Mouse (Mus musculus): Measurements from ENCODE around the gene Atp5e. TPM values are rescaled to one million over a fixed set of nuclear protein-coding genes. Genes with fewer than 3 reads are reported as not detected.

The Atp5e gene
- polyA plus RNA-seq, 1 experiment from 2014 or later = 673 TPM

DNA sequence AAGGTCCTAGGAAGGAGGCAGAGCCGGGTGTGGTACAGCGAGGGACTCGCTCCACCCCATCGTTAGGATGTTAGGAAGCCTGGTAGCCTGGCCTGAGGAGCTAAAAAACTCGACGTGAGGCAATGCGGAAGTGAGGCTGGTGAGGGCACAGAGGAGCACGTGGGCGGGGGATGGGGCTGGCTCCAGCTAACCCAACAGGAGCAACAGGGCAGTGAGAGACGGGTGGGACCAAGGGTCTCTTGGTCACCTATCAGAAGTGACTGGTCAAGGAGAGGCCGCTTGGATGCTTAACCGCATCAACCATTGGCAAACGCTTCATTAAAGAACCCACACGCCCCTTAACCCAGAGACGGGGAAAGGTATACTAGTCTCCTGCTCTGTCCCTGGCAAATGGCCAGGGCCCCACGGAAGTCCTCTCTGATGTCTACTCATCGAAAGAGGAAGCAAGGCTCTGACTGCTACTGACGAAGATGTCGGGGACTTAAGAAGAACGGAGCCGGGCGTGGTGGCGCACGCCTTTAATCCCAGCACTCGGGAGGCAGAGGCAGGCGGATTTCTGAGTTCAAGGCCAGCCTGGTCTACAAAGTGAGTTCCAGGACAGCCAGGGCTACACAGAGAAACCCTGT is 27.7 kb downstream of the Atp5e start:
- Histone ChIP-seq H3K4me1 (peaks cover 12% of the 10 kb centered on the region; the same call in 1 of the 2 replicates), H3K4me3 (replicated peaks) (no peak overlapping the region), H3K9me3 (no peaks in the 10 kb centered on the region), H3K36me3 (peaks cover 7% of the 10 kb centered on the region; the same call in 1 of the 2 replicates), H3K4me2 (no peak overlapping the region), H3K9ac (no peak overlapping the region), H3K27ac (no peak overlapping the region), H3K27me3 (replicated peaks) (no peaks in the 10 kb centered on the region)
- WGBS = 87% methylated on average over 26 of the region's 26 CpGs
- no peak for ATAC-seq (ENCODE audit: insufficient read depth, low FRiP score, low read depth)

DNA sequence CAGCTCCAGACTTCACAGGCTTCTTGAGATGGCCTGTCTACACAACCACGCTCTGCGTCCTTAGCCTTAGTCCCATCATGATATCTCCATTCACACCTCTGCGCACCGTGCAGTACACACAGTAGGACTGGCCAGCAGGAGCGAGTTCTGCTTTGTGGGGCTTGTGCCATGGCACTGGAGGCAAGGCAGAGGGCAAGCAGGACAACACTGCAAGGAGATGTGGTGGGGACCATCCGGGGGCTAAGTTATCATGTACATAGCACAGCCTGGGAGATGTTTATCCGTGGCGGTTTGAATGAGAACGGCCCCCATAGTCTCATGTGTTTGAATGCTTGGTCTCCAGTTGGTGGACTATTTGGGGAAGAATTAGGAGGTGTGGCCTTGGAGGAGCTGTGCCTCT is 29.0 kb downstream of the Atp5e start:
- H3K4me2 ChIP-seq = no peak overlapping the region
- WGBS = 93% methylated on average over 9 of the region's 9 CpGs
- no peak for ATAC-seq (ENCODE audit: insufficient read depth, low FRiP score, low read depth)
- no peak overlapping the region for H3K9ac ChIP-seq
- H3K27me3 ChIP-seq (replicated peaks) = no peaks in the 10 kb centered on the region
- H3K27ac ChIP-seq = no peak overlapping the region
- no peak overlapping the region for H3K4me3 ChIP-seq (replicated peaks)
- peaks cover 12% of the 10 kb centered on the region; the same call in 1 of the 2 replicates for H3K4me1 ChIP-seq
- H3K9me3 ChIP-seq = no peaks in the 10 kb centered on the region
- peaks cover 7% of the 10 kb centered on the region; the same call in 1 of the 2 replicates for H3K36me3 ChIP-seq

GRCm38 (mm10) chr2:174428996-174429591 is 34.8 kb downstream of the Atp5e start:
- ATAC-seq (ENCODE audit: insufficient read depth, low FRiP score, low read depth) = no peak

GRCm38 (mm10) chr2:174428076-174428835 is 35.6 kb downstream of the Atp5e start:
- WGBS = 81% methylated on average over 18 of the region's 18 CpGs
- no peak overlapping the region for H3K4me2 ChIP-seq
- no peaks in the 10 kb centered on the region for H3K9me3 ChIP-seq
- no peaks in the 10 kb centered on the region for H3K27me3 ChIP-seq (replicated peaks)
- no peaks in the 10 kb centered on the region for H3K4me1 ChIP-seq
- H3K4me3 ChIP-seq (replicated peaks) = no peak overlapping the region
- H3K27ac ChIP-seq = no peak overlapping the region
- peaks cover 62% of the 10 kb centered on the region for H3K36me3 ChIP-seq
- H3K9ac ChIP-seq = no peak overlapping the region
- ATAC-seq (ENCODE audit: insufficient read depth, low FRiP score, low read depth) = no peak

More at GRCm38 (mm10) chr2:174428996-174429591, 34.8 kb downstream of the Atp5e start:
- Histone ChIP-seq H3K9ac (no peak overlapping the region), H3K4me2 (no peak overlapping the region), H3K9me3 (no peaks in the 10 kb centered on the region), H3K4me1 (no peaks in the 10 kb centered on the region), H3K27me3 (replicated peaks) (no peaks in the 10 kb centered on the region), H3K27ac (no peak overlapping the region), H3K4me3 (replicated peaks) (no peak overlapping the region), H3K36me3 (peaks cover 61% of the 10 kb centered on the region)
- WGBS = 88% methylated on average over 10 of the region's 10 CpGs

DNA sequence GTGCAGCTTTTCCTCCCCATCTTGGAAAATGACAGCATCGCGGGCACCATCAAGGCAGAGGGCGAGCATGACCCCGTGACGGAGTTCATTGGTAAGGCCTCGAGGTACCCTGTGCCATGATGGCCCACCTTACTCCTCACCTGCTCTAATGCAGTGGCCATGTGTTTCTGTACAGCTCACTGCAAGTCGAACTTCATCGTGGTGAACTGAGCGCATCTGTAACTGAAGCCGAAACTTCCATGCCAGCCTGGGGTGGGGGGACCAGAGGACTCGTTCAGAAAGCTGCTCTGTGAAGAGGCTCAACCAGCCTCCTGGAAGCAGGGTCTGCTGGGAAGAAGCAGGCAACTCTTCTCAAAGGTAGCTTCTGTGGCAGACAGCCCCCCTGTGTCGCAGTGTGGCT is 37.0 kb downstream of the Atp5e start:
- no peaks in the 10 kb centered on the region for H3K9me3 ChIP-seq
- no peak for ATAC-seq (ENCODE audit: insufficient read depth, low FRiP score, low read depth)
- 91% methylated on average over 12 of the region's 12 CpGs for WGBS
- H3K4me2 ChIP-seq = no peak overlapping the region
- H3K27ac ChIP-seq = no peak overlapping the region
- H3K36me3 ChIP-seq = peaks cover 66% of the 10 kb centered on the region
- no peaks in the 10 kb centered on the region for H3K4me1 ChIP-seq
- no peak overlapping the region for H3K4me3 ChIP-seq (replicated peaks)
- H3K27me3 ChIP-seq (replicated peaks) = no peaks in the 10 kb centered on the region
- H3K9ac ChIP-seq = no peak overlapping the region

GRCm38 (mm10) chr2:174424301-174425085 is 39.4 kb downstream of the Atp5e start:
- H3K9ac ChIP-seq = no peak overlapping the region
- 90% methylated on average over 11 of the region's 11 CpGs for WGBS
- no peak for ATAC-seq (ENCODE audit: insufficient read depth, low FRiP score, low read depth)
- H3K4me3 ChIP-seq (replicated peaks) = no peak overlapping the region
- no peaks in the 10 kb centered on the region for H3K4me1 ChIP-seq
- H3K4me2 ChIP-seq = no peak overlapping the region
- H3K27ac ChIP-seq = no peak overlapping the region
- H3K36me3 ChIP-seq = peaks cover 80% of the 10 kb centered on the region
- no peaks in the 10 kb centered on the region for H3K27me3 ChIP-seq (replicated peaks)
- no peaks in the 10 kb centered on the region for H3K9me3 ChIP-seq

- H3K36me3 ChIP-seq = peaks cover 48% of the 10 kb centered on the region
- WGBS = 85% methylated on average over 6 of the region's 6 CpGs
- ATAC-seq (ENCODE audit: insufficient read depth, low FRiP score, low read depth) = no peak
- H3K9me3 ChIP-seq = no peaks in the 10 kb centered on the region
- H3K27ac ChIP-seq = no peak overlapping the region
- H3K4me3 ChIP-seq (replicated peaks) = no peak overlapping the region
- no peak overlapping the region for H3K4me2 ChIP-seq
- no peaks in the 10 kb centered on the region for H3K27me3 ChIP-seq (replicated peaks)
- H3K4me1 ChIP-seq = peaks cover 9% of the 10 kb centered on the region
- H3K9ac ChIP-seq = no peak overlapping the region
Measured at GRCm38 (mm10) chr2:174421107-174421506, 42.8 kb downstream of the Atp5e start.

DNA sequence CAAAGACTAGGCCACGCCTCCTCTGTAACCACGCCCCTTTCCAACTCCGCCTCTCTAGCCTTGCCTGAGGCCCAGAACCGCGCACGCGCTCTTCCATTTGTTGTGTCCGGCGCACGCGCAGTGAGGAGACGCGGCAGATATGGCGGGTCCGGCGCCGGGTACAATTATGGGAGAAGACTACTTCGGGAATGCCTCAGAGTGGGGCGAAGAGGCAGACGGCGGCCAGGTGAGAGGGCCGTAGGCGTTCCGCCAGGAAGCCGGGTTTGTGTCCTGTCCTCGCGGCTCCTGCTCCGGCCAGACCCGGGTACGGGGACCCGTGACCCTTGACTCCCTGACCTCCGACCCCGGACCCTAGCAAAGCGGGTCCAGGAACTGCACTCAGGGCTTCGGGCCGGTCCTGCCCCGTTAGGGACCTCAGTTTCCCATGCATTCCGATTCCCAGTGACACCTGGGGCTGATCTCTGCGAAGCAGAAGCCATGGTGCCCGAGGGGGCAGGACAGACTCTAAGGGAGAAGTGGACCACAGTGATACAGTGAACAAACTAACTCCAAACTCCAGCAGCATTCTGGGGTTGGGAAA is 48.1 kb downstream of the Atp5e start, which contains the start of gene Nelfcd:
Nelfcd (plus strand) TSS at position 74 of the 580 bp plus-strand sequence.
- Histone ChIP-seq H3K27ac (peak within 1 kb of the TSS; percentile 31; the same call in 1 of the 2 replicates), H3K9ac (peak within 1 kb of the TSS; percentile 89), H3K4me3 (replicated peaks) (peak within 1 kb of the TSS; percentile 97), H3K36me3 (0 out of 2 replicates have a peak, but pooled peaks cover 10% of the 10 kb centered on the region), H3K4me2 (peak within 1 kb of the TSS; percentile 83), H3K9me3 (no peaks in the 10 kb centered on the region), H3K27me3 (replicated peaks) (no peaks in the 10 kb centered on the region), H3K4me1 (peaks cover 9% of the 10 kb centered on the region)
- under 1% methylated on average over 40 of the region's 40 CpGs for WGBS
- peak; percentile 94 for ATAC-seq (ENCODE audit: insufficient read depth, low FRiP score, low read depth)

DNA sequence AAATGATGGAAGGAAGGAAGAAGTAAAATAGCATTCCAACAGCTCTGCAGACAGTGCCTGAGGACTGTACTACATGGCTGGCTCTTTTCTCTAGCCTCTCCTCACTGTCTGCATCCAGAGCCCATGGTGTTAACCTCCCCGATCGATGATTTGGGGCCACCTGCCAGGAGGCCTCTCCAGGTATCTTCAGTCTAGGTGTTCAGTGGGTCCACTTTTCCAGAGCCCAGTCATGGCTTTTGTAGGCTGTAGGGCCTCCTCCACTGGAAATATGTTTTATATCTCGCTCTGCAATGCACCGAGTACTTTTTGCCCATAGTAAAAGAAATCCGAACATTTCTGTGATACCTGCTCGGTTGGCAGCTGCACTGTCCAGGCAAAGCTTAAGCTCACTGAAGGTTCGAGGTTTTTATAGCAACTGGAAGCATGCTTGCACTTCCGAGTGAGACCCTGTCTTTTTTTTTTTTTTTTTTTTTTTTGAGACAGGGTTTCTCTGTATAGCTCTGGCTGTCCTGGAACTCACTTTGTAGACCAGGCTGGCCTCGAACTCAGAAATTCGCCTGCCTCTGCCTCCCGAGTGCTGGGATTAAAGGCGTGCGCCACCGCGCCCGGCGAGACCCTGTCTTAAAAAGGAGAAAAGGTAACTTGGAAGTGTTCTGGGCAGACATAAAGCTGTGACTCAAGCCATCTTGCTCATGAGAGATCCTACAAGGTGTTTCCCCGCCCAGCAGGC is 48.7 kb downstream of the Atp5e start:
- Histone ChIP-seq H3K27me3 (replicated peaks) (no peaks in the 10 kb centered on the region), H3K27ac (no peak overlapping the region), H3K9me3 (no peaks in the 10 kb centered on the region), H3K4me2 (peak overlapping the region; percentile 83), H3K4me3 (replicated peaks) (peak overlapping the region; percentile 97), H3K4me1 (peaks cover 9% of the 10 kb centered on the region), H3K36me3 (0 out of 2 replicates have a peak, but pooled peaks cover 5% of the 10 kb centered on the region), H3K9ac (no peak overlapping the region)
- WGBS = 43% methylated on average over 18 of the region's 18 CpGs
- ATAC-seq (ENCODE audit: insufficient read depth, low FRiP score, low read depth) = no peak

DNA sequence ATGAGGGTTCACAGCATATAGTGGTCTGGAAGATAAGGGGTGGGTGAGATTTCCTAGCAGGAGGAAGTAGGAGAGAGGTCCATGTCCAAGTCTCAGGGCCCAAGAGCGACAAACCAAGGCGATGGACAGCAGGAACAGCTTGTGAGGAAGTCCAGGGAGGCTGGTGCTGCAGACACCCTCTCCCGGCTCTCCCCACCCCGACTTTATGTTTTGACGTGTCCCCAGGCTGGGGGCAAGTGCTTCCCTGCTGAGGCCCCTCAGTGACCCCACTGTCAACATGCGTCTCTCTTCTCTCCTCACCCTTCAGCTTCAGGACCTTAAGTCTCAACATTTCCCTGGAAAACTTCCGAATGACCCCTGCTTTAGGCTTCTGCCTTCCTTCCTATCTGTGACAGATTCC is 50.8 kb downstream of the Atp5e start:
- WGBS = 77% methylated on average over 7 of the region's 7 CpGs
- Histone ChIP-seq H3K4me1 (peaks cover 9% of the 10 kb centered on the region), H3K27ac (no peak overlapping the region), H3K36me3 (no peaks in the 10 kb centered on the region), H3K4me2 (no peak overlapping the region), H3K27me3 (replicated peaks) (no peaks in the 10 kb centered on the region), H3K9me3 (no peaks in the 10 kb centered on the region), H3K9ac (no peak overlapping the region), H3K4me3 (replicated peaks) (no peak overlapping the region)
- no peak for ATAC-seq (ENCODE audit: insufficient read depth, low FRiP score, low read depth)
